Mouse (Mus musculus): ENCODE measurements around the gene Wdr73. TPM values are rescaled to one million over a fixed set of nuclear protein-coding genes. Genes with fewer than 3 reads are reported as not detected.
A peak's percentile ranks its signal among the peaks of the same experiment; 100 is the strongest.
"Not testable (repeated sequence)": the region's sequence is repeated elsewhere in the genome, so short reads cannot be mapped to it uniquely, and the experiment has no call there.

Wdr73 gene
- 10 to 100 TPM in 17 of 26 experiments, 1 to 10 TPM in 9; 3.9 to 28.9 (median 12.6) TPM for total RNA-seq (2018; cell fraction: chromatin; rRNA removed)
- total RNA-seq (2018; cell fraction: cytosol; rRNA removed), result 1 to 10 TPM; 3.0 to 9.6 (median 7.7) TPM
- total RNA-seq (2018; cell fraction: nucleus; rRNA removed), result 10 to 100 TPM in 12 of 26 experiments, 1 to 10 TPM in 14; 2.8 to 18.4 (median 9.4) TPM
- 4.5 to 12.1 TPM (median 8.8 TPM) in 3 replicates for polyA plus RNA-seq (2018)

- H3K27ac ChIP-seq, result peak within 1 kb of the TSS; percentile 55
- 0% methylated on average over 28 of the region's 36 CpGs for WGBS (ENCODE audit: missing documents)
- H3K36me3 ChIP-seq (ENCODE audit: inconsistent target), result peaks cover 15% of the 10 kb centered on the region
Measured at GRCm38 (mm10) chr7:80900944-80901501, at the start of gene Wdr73. Gene Wdr73, minus strand, starts transcription at chr7:80901269.

GRCm38 (mm10) chr7:80947445-80948350, 46.6 kb upstream of the Wdr73 start, which contains the start of gene Sec11a:
Gene Sec11a, minus strand, starts transcription at chr7:80947780.
- Histone ChIP-seq H3K36me3 (ENCODE audit: inconsistent target) (no peaks in the 10 kb centered on the region), H3K4me3 (ENCODE audit: inconsistent target) (peak within 1 kb of the TSS; percentile 99), H3K27ac (peak within 1 kb of the TSS; percentile 91), H3K79me2 (ENCODE audit: inconsistent target) (peaks cover 47% of the 10 kb centered on the region)
- WGBS (ENCODE audit: missing documents), result 4% methylated on average over 43 of the region's 44 CpGs

More at GRCm38 (mm10) chr7:80900944-80901501, at the start of gene Wdr73:
- Histone ChIP-seq H3K79me2 (ENCODE audit: inconsistent target) (peaks cover 5% of the 10 kb centered on the region; the same call in 1 of the 2 replicates), H3K4me3 (ENCODE audit: inconsistent target) (peak within 1 kb of the TSS; percentile 82)

GRCm38 (mm10) chr7:80939808-80940207, 38.7 kb upstream of the Wdr73 start:
- H3K36me3 ChIP-seq (ENCODE audit: inconsistent target), result peaks cover 3% of the 10 kb centered on the region; the same call in 1 of the 2 replicates
- H3K27ac ChIP-seq, result no peak overlapping the region
- H3K4me3 ChIP-seq (ENCODE audit: inconsistent target), result no peak overlapping the region
- 98% methylated on average over 4 of the region's 4 CpGs for WGBS (ENCODE audit: missing documents)
- H3K79me2 ChIP-seq (ENCODE audit: inconsistent target), result peaks cover 94% of the 10 kb centered on the region

GRCm38 (mm10) chr7:80937304-80937666, 36.2 kb upstream of the Wdr73 start:
- H3K4me3 ChIP-seq (ENCODE audit: inconsistent target); H3K27ac ChIP-seq: not testable (repeated sequence)
- peaks cover 20% of the 10 kb centered on the region for H3K36me3 ChIP-seq (ENCODE audit: inconsistent target)

GRCm38 (mm10) chr7:80936617-80937303, 35.7 kb upstream of the Wdr73 start:
- peaks cover 25% of the 10 kb centered on the region for H3K36me3 ChIP-seq (ENCODE audit: inconsistent target)
- H3K4me3 ChIP-seq (ENCODE audit: inconsistent target); H3K27ac ChIP-seq: not testable (repeated sequence)
- 23% methylated on average over 5 of the region's 7 CpGs for WGBS (ENCODE audit: missing documents)
- H3K79me2 ChIP-seq (ENCODE audit: inconsistent target), result peaks cover 92% of the 10 kb centered on the region

More at GRCm38 (mm10) chr7:80937304-80937666, 36.2 kb upstream of the Wdr73 start:
- peaks cover 93% of the 10 kb centered on the region for H3K79me2 ChIP-seq (ENCODE audit: inconsistent target)

GRCm38 (mm10) chr7:80935834-80936233, 34.8 kb upstream of the Wdr73 start:
- Histone ChIP-seq H3K27ac (no peak overlapping the region), H3K4me3 (ENCODE audit: inconsistent target) (no peak overlapping the region), H3K79me2 (ENCODE audit: inconsistent target) (peaks cover 92% of the 10 kb centered on the region), H3K36me3 (ENCODE audit: inconsistent target) (peaks cover 29% of the 10 kb centered on the region)
- 93% methylated on average over 1 of the region's 1 CpGs for WGBS (ENCODE audit: missing documents)

- no peak overlapping the region for H3K27ac ChIP-seq
- peaks cover 29% of the 10 kb centered on the region for H3K36me3 ChIP-seq (ENCODE audit: inconsistent target)
- no peak overlapping the region for H3K4me3 ChIP-seq (ENCODE audit: inconsistent target)
- WGBS (ENCODE audit: missing documents), result 90% methylated on average over 1 of the region's 1 CpGs
- H3K79me2 ChIP-seq (ENCODE audit: inconsistent target), result peaks cover 74% of the 10 kb centered on the region
Measured at GRCm38 (mm10) chr7:80932777-80933176, 31.7 kb upstream of the Wdr73 start.

- peaks cover 39% of the 10 kb centered on the region for H3K36me3 ChIP-seq (ENCODE audit: inconsistent target)
- H3K27ac ChIP-seq, result no peak overlapping the region
- WGBS (ENCODE audit: missing documents), result 97% methylated on average over 8 of the region's 8 CpGs
- peaks cover 67% of the 10 kb centered on the region for H3K79me2 ChIP-seq (ENCODE audit: inconsistent target)
- no peak overlapping the region for H3K4me3 ChIP-seq (ENCODE audit: inconsistent target)
Measured at GRCm38 (mm10) chr7:80931618-80932207, 30.6 kb upstream of the Wdr73 start.

GRCm38 (mm10) chr7:80923165-80923564, 22.1 kb upstream of the Wdr73 start:
- 91% methylated on average over 2 of the region's 2 CpGs for WGBS (ENCODE audit: missing documents)
- no peak overlapping the region for H3K4me3 ChIP-seq (ENCODE audit: inconsistent target)
- H3K79me2 ChIP-seq (ENCODE audit: inconsistent target), result no peaks in the 10 kb centered on the region
- H3K27ac ChIP-seq, result no peak overlapping the region
- H3K36me3 ChIP-seq (ENCODE audit: inconsistent target), result peaks cover 26% of the 10 kb centered on the region; the same call in 1 of the 2 replicates

GRCm38 (mm10) chr7:80919647-80920008, 18.6 kb upstream of the Wdr73 start:
- H3K79me2 ChIP-seq (ENCODE audit: inconsistent target), result no peaks in the 10 kb centered on the region
- no peak overlapping the region for H3K27ac ChIP-seq
- H3K4me3 ChIP-seq (ENCODE audit: inconsistent target), result no peak overlapping the region
- WGBS (ENCODE audit: missing documents), result 85% methylated on average over 5 of the region's 5 CpGs
- H3K36me3 ChIP-seq (ENCODE audit: inconsistent target), result peaks cover 27% of the 10 kb centered on the region

GRCm38 (mm10) chr7:80918982-80919646, 18.0 kb upstream of the Wdr73 start:
- Histone ChIP-seq H3K27ac (peak overlapping the region; percentile 12; the same call in 1 of the 2 replicates), H3K4me3 (ENCODE audit: inconsistent target) (no peak overlapping the region), H3K79me2 (ENCODE audit: inconsistent target) (no peaks in the 10 kb centered on the region), H3K36me3 (ENCODE audit: inconsistent target) (peaks cover 30% of the 10 kb centered on the region)
- WGBS (ENCODE audit: missing documents), result 39% methylated on average over 8 of the region's 8 CpGs

- 77% methylated on average over 4 of the region's 4 CpGs for WGBS (ENCODE audit: missing documents)
- Histone ChIP-seq H3K4me3 (ENCODE audit: inconsistent target) (no peak overlapping the region), H3K79me2 (ENCODE audit: inconsistent target) (no peaks in the 10 kb centered on the region), H3K36me3 (ENCODE audit: inconsistent target) (peaks cover 38% of the 10 kb centered on the region), H3K27ac (no peak overlapping the region)
Measured at GRCm38 (mm10) chr7:80917916-80918465, 16.9 kb upstream of the Wdr73 start.

GRCm38 (mm10) chr7:80912496-80912895, 11.4 kb upstream of the Wdr73 start:
- WGBS (ENCODE audit: missing documents), result 82% methylated on average over 8 of the region's 8 CpGs
- Histone ChIP-seq H3K79me2 (ENCODE audit: inconsistent target) (no peaks in the 10 kb centered on the region), H3K36me3 (ENCODE audit: inconsistent target) (peaks cover 57% of the 10 kb centered on the region), H3K27ac (no peak overlapping the region), H3K4me3 (ENCODE audit: inconsistent target) (no peak overlapping the region)

Data from macrophage (primary cell).